Comparison of ENCODE assay signal across 19 mouse cellular contexts in genomic region chr12:73413439-73414196, GRCm38 (mm10).
DNase-seq lines count a peak whose midpoint lies in the region; ATAC-seq and TF ChIP-seq lines count a peak whose summit lies in the region.
"Had no signal": no experiment of that assay in that cellular context is flagged by ENCODE, and none has a peak within 500 bp of the region (broad histone marks: within the 10 kb centered on the region; RNA-seq: fewer than 3 reads in every experiment).

No protein-coding gene starts in this region.

- no peak for TF ChIP-seq CTCF in lung, embryonic 14.5 days (IDR thresholded peaks at IDR 0.05; ENCODE audit: low read depth)
- no peak for TF ChIP-seq CTCF in forebrain, postnatal 0 days (IDR thresholded peaks at IDR 0.05; ENCODE audit: low read depth)

- no peaks in the 10 kb centered on the region for H3K9me3 ChIP-seq in forebrain, embryonic 13.5 days (replicated peaks)
- no peaks in the 10 kb centered on the region for H3K9me3 ChIP-seq in forebrain, embryonic 10.5 days
- H3K9me3 ChIP-seq in lung, embryonic 14.5 days (ENCODE audit: low read depth, low read length), result no peaks in the 10 kb centered on the region
- H3K9me3 ChIP-seq in forebrain, postnatal 0 days (ENCODE audit: low read length), result no peaks in the 10 kb centered on the region
- no peaks in the 10 kb centered on the region for H3K9me3 ChIP-seq in stomach, embryonic 15.5 days
- H3K9me3 ChIP-seq: G1E; heart, embryonic 12.5 days had no signal

- WGBS in forebrain, embryonic 13.5 days, result 49% methylated on average over 15 of the region's 15 CpGs
- 55% methylated on average over 15 of the region's 15 CpGs for WGBS in forebrain, embryonic 10.5 days
- 26% methylated on average over 15 of the region's 15 CpGs for WGBS in lung, embryonic 14.5 days
- 35% methylated on average over 15 of the region's 15 CpGs for WGBS in forebrain, postnatal 0 days
- WGBS in stomach, embryonic 15.5 days, result 33% methylated on average over 15 of the region's 15 CpGs

- no peaks in the 10 kb centered on the region for H3K36me3 ChIP-seq in forebrain, embryonic 13.5 days (ENCODE audit: poor library complexity, severe bottlenecking)
- H3K36me3 ChIP-seq in forebrain, embryonic 10.5 days (replicated peaks), result no peaks in the 10 kb centered on the region
- H3K36me3 ChIP-seq in lung, embryonic 14.5 days (ENCODE audit: insufficient read depth), result no peaks in the 10 kb centered on the region
- H3K36me3 ChIP-seq in forebrain, postnatal 0 days (ENCODE audit: insufficient read depth), result no peaks in the 10 kb centered on the region
- H3K36me3 ChIP-seq in stomach, embryonic 15.5 days, result no peaks in the 10 kb centered on the region
- H3K36me3 ChIP-seq: G1E; heart, embryonic 12.5 days had no signal

- no peak for DNase-seq in forebrain, embryonic 10.5 days (ENCODE audit: extremely low spot score, low spot score)
- DNase-seq in lung, embryonic 14.5 days, result peak; percentile 36
- no peak for DNase-seq in lung, postnatal 4 days
- DNase-seq in forebrain, postnatal 0 days, result peak; percentile 26
- DNase-seq in ovary, postnatal 36 days (ENCODE audit: low spot score), result no peak
- DNase-seq: cerebellum, adult 8-10 months; gastrocnemius, postnatal 14 days; left cerebral cortex, postnatal 4 days; lung, adult 2 months; midbrain, embryonic 14.5 days; right cerebral cortex, postnatal 4 days had no signal

- H3K4me3 ChIP-seq in forebrain, embryonic 13.5 days, result no peak overlapping the region
- H3K4me3 ChIP-seq in forebrain, embryonic 10.5 days, result no peak overlapping the region
- no peak overlapping the region for H3K4me3 ChIP-seq in lung, embryonic 14.5 days (ENCODE audit: low read depth, low read length)
- no peak overlapping the region for H3K4me3 ChIP-seq in forebrain, postnatal 0 days (ENCODE audit: low read depth, low read length)
- H3K4me3 ChIP-seq in stomach, embryonic 15.5 days (replicated peaks), result no peak overlapping the region
- H3K4me3 ChIP-seq: heart, embryonic 12.5 days; layer of hippocampus, adult 2 months had no signal

- no peak overlapping the region for H3K9ac ChIP-seq in forebrain, embryonic 13.5 days
- H3K9ac ChIP-seq in lung, embryonic 14.5 days, result no peak overlapping the region
- no peak overlapping the region for H3K9ac ChIP-seq in forebrain, postnatal 0 days
- H3K9ac ChIP-seq in stomach, embryonic 15.5 days, result no peak overlapping the region
- H3K9ac ChIP-seq: heart, embryonic 12.5 days had no signal

- H3K4me1 ChIP-seq in forebrain, embryonic 13.5 days, result peaks cover 10% of the 10 kb centered on the region; the same call in 1 of the 2 replicates
- peaks cover 35% of the 10 kb centered on the region for H3K4me1 ChIP-seq in forebrain, embryonic 10.5 days
- no peaks in the 10 kb centered on the region for H3K4me1 ChIP-seq in lung, embryonic 14.5 days (ENCODE audit: insufficient read depth)
- H3K4me1 ChIP-seq in forebrain, postnatal 0 days (ENCODE audit: insufficient read depth), result no peaks in the 10 kb centered on the region
- peaks cover 4% of the 10 kb centered on the region; the same call in 1 of the 2 replicates for H3K4me1 ChIP-seq in stomach, embryonic 15.5 days
- H3K4me1 ChIP-seq: heart, embryonic 12.5 days had no signal

- no peak overlapping the region for H3K4me2 ChIP-seq in forebrain, embryonic 13.5 days
- no peak overlapping the region for H3K4me2 ChIP-seq in lung, embryonic 14.5 days
- H3K4me2 ChIP-seq in forebrain, postnatal 0 days (ENCODE audit: low read depth), result no peak overlapping the region
- H3K4me2 ChIP-seq in stomach, embryonic 15.5 days, result peak overlapping the region; percentile 23; the same call in 1 of the 2 replicates
- H3K4me2 ChIP-seq: heart, embryonic 12.5 days had no signal

- H3K27ac ChIP-seq in forebrain, embryonic 13.5 days, result no peak overlapping the region
- H3K27ac ChIP-seq in forebrain, embryonic 10.5 days, result no peak overlapping the region
- no peak overlapping the region for H3K27ac ChIP-seq in lung, embryonic 14.5 days (ENCODE audit: low read depth)
- H3K27ac ChIP-seq in forebrain, postnatal 0 days (ENCODE audit: low read depth, low read length), result no peak overlapping the region
- no peak overlapping the region for H3K27ac ChIP-seq in stomach, embryonic 15.5 days
- H3K27ac ChIP-seq: layer of hippocampus, adult 2 months had no signal

- peak; percentile 14; the same call in 1 of the 2 replicates for ATAC-seq in forebrain, embryonic 13.5 days
- peak; percentile 23; the same call in 1 of the 2 replicates for ATAC-seq in lung, embryonic 14.5 days (ENCODE audit: insufficient read depth)
- peak; percentile 45; the same call in 1 of the 2 replicates for ATAC-seq in forebrain, postnatal 0 days
- ATAC-seq in stomach, embryonic 15.5 days (ENCODE audit: insufficient read depth, low FRiP score, low read depth), result no peak
- ATAC-seq in inflammation-experienced regulatory T-cells, adult 6 months, result no peak
- ATAC-seq: activated CD4-positive, CD25-positive, alpha-beta regulatory T cell, adult 4 months; intestine, postnatal 0 days had no signal

- no peaks in the 10 kb centered on the region for H3K27me3 ChIP-seq in forebrain, embryonic 13.5 days
- no peaks in the 10 kb centered on the region; the same call in 1 of the 2 replicates for H3K27me3 ChIP-seq in forebrain, embryonic 10.5 days (ENCODE audit: poor library complexity, severe bottlenecking)
- no peaks in the 10 kb centered on the region for H3K27me3 ChIP-seq in lung, embryonic 14.5 days (ENCODE audit: insufficient read depth, low read length)
- no peaks in the 10 kb centered on the region for H3K27me3 ChIP-seq in forebrain, postnatal 0 days (ENCODE audit: insufficient read depth, low read length)
- no peaks in the 10 kb centered on the region for H3K27me3 ChIP-seq in stomach, embryonic 15.5 days (replicated peaks)
- H3K27me3 ChIP-seq: heart, embryonic 12.5 days had no signal

Comparison
In these comparisons a context has a peak if more than half of its experiments do, and no peak if none do; other contexts are left out.
1. DNase-seq: peak in lung, embryonic 14.5 days (single experiment) and forebrain, postnatal 0 days (single experiment); none in forebrain, embryonic 10.5 days (single experiment), lung, postnatal 4 days (0 of 2) and ovary, postnatal 36 days (single experiment).
2. ATAC-seq: peak in forebrain, embryonic 13.5 days (single experiment), lung, embryonic 14.5 days (single experiment) and forebrain, postnatal 0 days (single experiment); none in stomach, embryonic 15.5 days (single experiment) and inflammation-experienced regulatory T-cells, adult 6 months (single experiment).